Mouse (Mus musculus): ENCODE measurements around the gene Uhrf2. TPM values are rescaled to one million over a fixed set of nuclear protein-coding genes. Genes with fewer than 3 reads are reported as not detected.

Uhrf2 gene
- polyA plus RNA-seq, 1 experiment from 2014 or later, result 23.4 TPM

DNA sequence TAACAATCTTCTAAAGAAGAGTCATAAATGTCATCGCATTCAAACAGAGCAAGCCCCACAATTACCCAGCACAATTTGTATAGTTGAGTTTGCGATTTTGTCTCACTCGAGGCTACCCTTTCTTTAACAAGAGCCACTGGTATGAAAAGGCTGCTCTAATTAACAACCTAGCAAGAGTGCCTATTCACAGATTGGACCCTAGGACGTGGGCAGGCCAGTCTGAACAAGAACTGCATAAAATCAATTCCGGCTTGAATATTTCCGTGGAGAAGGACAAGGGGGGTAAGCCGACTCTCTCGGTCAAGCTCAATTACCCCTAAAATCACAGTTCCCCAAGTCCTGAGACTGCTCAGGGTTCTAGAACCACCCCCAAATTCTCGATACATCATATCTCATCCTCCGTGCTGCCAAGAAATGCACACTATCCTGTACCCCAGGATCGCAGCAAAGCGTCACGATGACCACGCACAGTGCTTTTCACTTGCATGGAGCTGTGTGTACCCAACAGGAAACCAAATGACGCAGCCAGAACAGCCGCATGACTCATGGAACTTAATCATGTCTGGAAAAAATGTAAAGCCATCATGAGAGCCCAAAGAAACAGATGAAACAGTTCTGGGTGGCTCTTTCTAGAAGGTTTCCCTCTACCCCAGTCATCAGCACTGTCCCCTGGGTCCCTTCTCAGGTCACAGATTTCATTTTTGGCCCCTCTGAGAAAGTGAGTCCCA lies 82.8 kb downstream of the Uhrf2 start:
- Histone ChIP-seq H3K9ac (ENCODE audit: low read length) (no peak overlapping the region), H3K27ac (replicated peaks) (no peak overlapping the region), H3K27me3 (ENCODE audit: control insufficient read depth, insufficient read depth, low read length) (no peaks in the 10 kb centered on the region), H3K4me2 (replicated peaks; ENCODE audit: low read depth) (no peak overlapping the region), H3K36me3 (ENCODE audit: control insufficient read depth, insufficient read depth, low read length) (no peaks in the 10 kb centered on the region), H3K4me1 (replicated peaks; ENCODE audit: control insufficient read depth, insufficient read depth) (0 out of 2 replicates have a peak, but pooled peaks cover 3% of the 10 kb centered on the region), H3K4me3 (ENCODE audit: low read depth, low read length) (no peak overlapping the region), H3K9me3 (ENCODE audit: control insufficient read depth, low read length) (no peaks in the 10 kb centered on the region)
- ATAC-seq (ENCODE audit: low FRiP score, low TSS enrichment) (no peak; the same call in 1 of the 2 replicates), DNase-seq (ENCODE audit: low spot score) (no peak)
- WGBS, result 84% methylated on average over 16 of the region's 16 CpGs
- TF ChIP-seq EP300 (optimal IDR thresholded peaks at IDR 0.05) (no peak), CTCF (IDR thresholded peaks at IDR 0.05; ENCODE audit: low read depth) (no peak)

DNA sequence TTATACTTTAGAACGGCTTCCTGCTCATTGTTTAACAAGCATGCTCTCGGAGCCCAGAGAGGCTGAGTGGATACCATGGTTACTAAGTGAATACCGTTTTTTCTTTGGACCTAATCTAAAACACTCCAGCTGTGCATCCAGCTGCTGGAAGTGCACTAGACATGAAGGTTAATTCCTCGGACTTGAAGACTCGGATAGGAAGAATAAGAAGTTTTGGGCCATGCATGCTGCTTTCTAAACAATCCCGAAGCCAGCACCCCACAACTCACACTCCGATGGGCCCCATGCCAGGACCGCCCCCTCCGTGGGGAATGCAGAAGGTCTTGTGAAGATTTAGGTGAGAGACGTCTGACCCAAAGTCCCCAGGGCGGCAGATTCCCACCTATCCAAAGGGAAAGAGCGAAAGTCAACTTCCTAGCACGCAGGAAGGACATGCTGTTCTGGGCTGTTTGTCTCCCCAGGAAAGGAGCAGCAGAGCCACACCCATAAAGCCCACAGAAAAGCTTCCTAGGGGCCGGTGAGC lies 84.7 kb downstream of the Uhrf2 start:
- Histone ChIP-seq H3K27ac (replicated peaks) (peak overlapping the region; percentile 50; the same call in 1 of the 2 replicates), H3K4me1 (replicated peaks; ENCODE audit: control insufficient read depth, insufficient read depth) (0 out of 2 replicates have a peak, but pooled peaks cover 3% of the 10 kb centered on the region), H3K9me3 (ENCODE audit: control insufficient read depth, low read length) (no peaks in the 10 kb centered on the region), H3K27me3 (ENCODE audit: control insufficient read depth, insufficient read depth, low read length) (no peaks in the 10 kb centered on the region), H3K36me3 (ENCODE audit: control insufficient read depth, insufficient read depth, low read length) (no peaks in the 10 kb centered on the region), H3K9ac (ENCODE audit: low read length) (0 out of 2 replicates have a peak overlapping the region, but pooled peaks have one; percentile 13), H3K4me2 (replicated peaks; ENCODE audit: low read depth) (peak overlapping the region; percentile 50), H3K4me3 (ENCODE audit: low read depth, low read length) (peak overlapping the region; percentile 26)
- no peak for TF ChIP-seq EP300 (optimal IDR thresholded peaks at IDR 0.05)
- TF ChIP-seq CTCF (IDR thresholded peaks at IDR 0.05; ENCODE audit: low read depth), result no peak
- peak; percentile 52 for DNase-seq (ENCODE audit: low spot score)
- WGBS, result 9% methylated on average over 14 of the region's 14 CpGs
- peak; percentile 46 for ATAC-seq (ENCODE audit: low FRiP score, low TSS enrichment)

DNA sequence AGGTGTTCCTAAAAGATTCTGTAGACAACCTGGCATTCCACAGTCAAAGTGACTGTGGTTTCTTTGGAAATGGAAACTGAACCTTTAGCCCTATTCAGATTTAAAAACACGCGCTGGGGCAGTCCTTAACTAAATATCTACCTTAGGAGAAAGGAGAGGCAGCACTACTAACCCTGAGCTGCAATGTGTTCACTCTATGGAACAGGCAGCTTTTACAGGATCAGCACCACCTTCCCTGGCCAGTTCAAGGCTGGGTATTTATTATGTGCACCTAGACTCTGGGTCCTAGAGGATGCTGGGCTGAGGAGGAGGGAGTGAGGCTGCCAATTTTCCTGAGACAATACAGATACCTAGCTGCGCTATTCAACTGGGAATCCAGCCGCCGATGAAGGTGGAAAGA lies 85.3 kb downstream of the Uhrf2 start:
- Histone ChIP-seq H3K4me1 (replicated peaks; ENCODE audit: control insufficient read depth, insufficient read depth) (0 out of 2 replicates have a peak, but pooled peaks cover 3% of the 10 kb centered on the region), H3K4me2 (replicated peaks; ENCODE audit: low read depth) (no peak overlapping the region), H3K9me3 (ENCODE audit: control insufficient read depth, low read length) (no peaks in the 10 kb centered on the region), H3K27ac (replicated peaks) (peak overlapping the region; percentile 26; the same call in 1 of the 2 replicates), H3K9ac (ENCODE audit: low read length) (no peak overlapping the region), H3K27me3 (ENCODE audit: control insufficient read depth, insufficient read depth, low read length) (no peaks in the 10 kb centered on the region), H3K36me3 (ENCODE audit: control insufficient read depth, insufficient read depth, low read length) (no peaks in the 10 kb centered on the region), H3K4me3 (ENCODE audit: low read depth, low read length) (no peak overlapping the region)
- TF ChIP-seq EP300 (optimal IDR thresholded peaks at IDR 0.05) (no peak), CTCF (IDR thresholded peaks at IDR 0.05; ENCODE audit: low read depth) (no peak)
- ATAC-seq (ENCODE audit: low FRiP score, low TSS enrichment) (0 out of 2 replicates have a peak, but pooled peaks have one; percentile 9), DNase-seq (ENCODE audit: low spot score) (no peak)
- 42% methylated on average over 5 of the region's 5 CpGs for WGBS

DNA sequence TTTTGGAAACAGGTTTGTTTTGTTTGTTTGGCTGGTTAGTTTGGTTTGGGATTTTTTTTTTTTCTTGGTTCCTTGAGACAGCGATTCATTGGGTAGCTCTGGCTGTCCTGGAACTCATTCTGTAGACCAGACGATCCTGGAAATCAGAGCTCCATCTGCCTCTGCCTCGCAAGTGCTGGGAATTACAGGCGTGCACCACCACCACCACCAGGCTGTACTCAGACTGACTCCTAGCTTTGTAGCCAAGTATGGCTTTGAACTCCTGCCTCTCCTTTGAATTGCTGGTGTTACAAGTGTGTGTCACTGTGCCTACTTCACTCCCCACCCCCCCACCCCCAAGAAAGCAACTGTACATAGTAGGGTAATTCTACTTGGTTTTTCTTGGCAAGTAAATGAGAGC lies 86.9 kb downstream of the Uhrf2 start:
- Histone ChIP-seq H3K36me3 (ENCODE audit: control insufficient read depth, insufficient read depth, low read length) (no peaks in the 10 kb centered on the region), H3K4me1 (replicated peaks; ENCODE audit: control insufficient read depth, insufficient read depth) (0 out of 2 replicates have a peak, but pooled peaks cover 3% of the 10 kb centered on the region), H3K4me2 (replicated peaks; ENCODE audit: low read depth) (no peak overlapping the region), H3K9me3 (ENCODE audit: control insufficient read depth, low read length) (no peaks in the 10 kb centered on the region), H3K9ac (ENCODE audit: low read length) (no peak overlapping the region), H3K27ac (replicated peaks) (no peak overlapping the region), H3K27me3 (ENCODE audit: control insufficient read depth, insufficient read depth, low read length) (no peaks in the 10 kb centered on the region), H3K4me3 (ENCODE audit: low read depth, low read length) (no peak overlapping the region)
- ATAC-seq (ENCODE audit: low FRiP score, low TSS enrichment) (no peak), DNase-seq (ENCODE audit: low spot score) (no peak)
- TF ChIP-seq EP300 (optimal IDR thresholded peaks at IDR 0.05), result no peak
- no peak for TF ChIP-seq CTCF (IDR thresholded peaks at IDR 0.05; ENCODE audit: low read depth)
- WGBS, result 67% methylated on average over 4 of the region's 4 CpGs

DNA sequence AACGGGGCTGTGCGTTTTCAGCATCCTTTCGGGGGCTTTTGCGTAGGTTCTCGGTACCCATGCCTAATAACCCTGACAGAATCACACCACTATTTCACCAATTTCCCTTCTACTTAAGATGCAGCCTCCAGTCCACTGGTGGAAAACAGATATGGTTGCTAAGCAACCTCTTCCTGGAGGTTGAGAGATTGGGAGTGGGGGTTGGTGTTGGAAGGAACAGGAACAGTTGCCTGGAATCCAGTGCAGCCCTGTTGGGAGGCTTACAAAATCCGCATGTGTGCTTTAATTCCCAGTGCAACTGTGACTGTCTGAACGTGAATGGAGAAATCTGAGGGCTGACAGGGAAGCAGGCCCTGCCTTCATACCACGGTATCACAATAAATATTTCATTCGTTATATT lies 87.5 kb downstream of the Uhrf2 start:
- ATAC-seq (ENCODE audit: low FRiP score, low TSS enrichment), result no peak
- no peak for DNase-seq (ENCODE audit: low spot score)

More for the DNA sequence above, 87.5 kb downstream of the Uhrf2 start:
- WGBS, result 66% methylated on average over 9 of the region's 9 CpGs
- Histone ChIP-seq H3K9ac (ENCODE audit: low read length) (no peak overlapping the region), H3K4me1 (replicated peaks; ENCODE audit: control insufficient read depth, insufficient read depth) (0 out of 2 replicates have a peak, but pooled peaks cover 3% of the 10 kb centered on the region), H3K27me3 (ENCODE audit: control insufficient read depth, insufficient read depth, low read length) (no peaks in the 10 kb centered on the region), H3K36me3 (ENCODE audit: control insufficient read depth, insufficient read depth, low read length) (no peaks in the 10 kb centered on the region), H3K27ac (replicated peaks) (no peak overlapping the region), H3K4me2 (replicated peaks; ENCODE audit: low read depth) (no peak overlapping the region), H3K4me3 (ENCODE audit: low read depth, low read length) (no peak overlapping the region), H3K9me3 (ENCODE audit: control insufficient read depth, low read length) (no peaks in the 10 kb centered on the region)
- TF ChIP-seq EP300 (optimal IDR thresholded peaks at IDR 0.05), result no peak
- TF ChIP-seq CTCF (IDR thresholded peaks at IDR 0.05; ENCODE audit: low read depth), result no peak
